Mouse (Mus musculus): Measurements from ENCODE around the gene Afap1l2. TPM values are rescaled to one million over a fixed set of nuclear protein-coding genes. Genes with fewer than 3 reads are reported as not detected.
A peak's percentile ranks its signal among the peaks of the same experiment; 100 is the strongest.

Gene Afap1l2
- polyA plus RNA-seq, 1 experiment = 2.3 TPM

DNA sequence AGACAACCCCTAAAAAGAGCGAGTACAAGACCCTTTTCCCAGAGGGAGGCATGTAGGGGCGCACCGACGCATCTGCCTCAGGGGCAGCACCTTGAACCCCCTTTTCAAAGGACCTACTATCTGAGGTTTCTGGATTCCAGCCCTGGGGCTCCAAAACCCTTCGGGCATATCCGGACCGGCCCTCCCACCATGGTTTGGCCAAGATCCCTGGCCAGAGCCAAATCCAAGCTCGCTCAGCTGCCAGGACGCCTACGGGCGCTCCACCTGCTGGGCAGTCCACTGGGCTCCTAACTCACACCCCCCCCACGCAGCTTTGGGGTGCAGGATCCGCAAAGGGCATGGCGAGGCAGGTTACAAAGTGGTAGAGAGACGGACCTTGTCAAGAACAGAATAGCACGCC is 737 bp downstream of the Afap1l2 start:
- Histone ChIP-seq H3K27me3 (ENCODE audit: control insufficient read depth, insufficient read depth, low read length) (peaks cover 20% of the 10 kb centered on the region), H3K4me1 (ENCODE audit: control insufficient read depth, insufficient read depth, insufficient read length, low read length) (peaks cover 3% of the 10 kb centered on the region; the same call in 1 of the 2 replicates), H3K27ac (ENCODE audit: insufficient read depth, low read depth, low read length) (no peak overlapping the region), H3K4me3 (ENCODE audit: low read depth, low read length) (peak overlapping the region; percentile 64), H3K36me3 (ENCODE audit: control insufficient read depth, insufficient read depth, low read length) (no peaks in the 10 kb centered on the region)
- TF ChIP-seq POLR2A (IDR thresholded peaks at IDR 0.05; ENCODE audit: low read depth, low read length) (no peak), CTCF (IDR thresholded peaks at IDR 0.05; ENCODE audit: extremely low read depth, insufficient read length, insufficient replicate concordance, low read depth, low read length) (no peak)
- 70% methylated on average over 16 of the region's 16 CpGs for WGBS

DNA sequence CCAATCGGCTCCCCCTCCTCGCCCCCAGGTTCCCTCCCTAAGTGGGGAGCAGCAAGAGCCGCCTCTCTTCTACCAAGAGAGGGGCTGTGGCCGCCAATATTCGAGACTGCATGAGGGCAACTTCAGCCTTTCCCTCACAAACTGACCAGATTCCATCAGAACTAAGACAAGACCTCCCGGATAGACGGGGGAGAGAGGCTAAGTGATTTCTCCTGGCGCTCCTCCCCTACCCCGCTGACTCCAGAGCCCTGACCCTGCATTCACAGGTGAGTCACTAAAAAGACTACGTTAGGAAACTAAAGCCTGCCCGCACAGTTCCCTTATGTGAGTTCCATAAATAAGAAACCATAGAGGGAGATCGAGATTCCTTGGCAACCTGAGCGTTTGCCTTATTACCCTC is 1.2 kb downstream of the Afap1l2 start:
- TF ChIP-seq CTCF (IDR thresholded peaks at IDR 0.05; ENCODE audit: extremely low read depth, insufficient read length, insufficient replicate concordance, low read depth, low read length) (no peak), POLR2A (IDR thresholded peaks at IDR 0.05; ENCODE audit: low read depth, low read length) (no peak)
- Histone ChIP-seq H3K4me1 (ENCODE audit: control insufficient read depth, insufficient read depth, insufficient read length, low read length) (peaks cover 3% of the 10 kb centered on the region; the same call in 1 of the 2 replicates), H3K27ac (ENCODE audit: insufficient read depth, low read depth, low read length) (no peak overlapping the region), H3K4me3 (ENCODE audit: low read depth, low read length) (peak overlapping the region; percentile 28), H3K36me3 (ENCODE audit: control insufficient read depth, insufficient read depth, low read length) (no peaks in the 10 kb centered on the region), H3K27me3 (ENCODE audit: control insufficient read depth, insufficient read depth, low read length) (peaks cover 20% of the 10 kb centered on the region)
- WGBS = 54% methylated on average over 13 of the region's 13 CpGs

DNA sequence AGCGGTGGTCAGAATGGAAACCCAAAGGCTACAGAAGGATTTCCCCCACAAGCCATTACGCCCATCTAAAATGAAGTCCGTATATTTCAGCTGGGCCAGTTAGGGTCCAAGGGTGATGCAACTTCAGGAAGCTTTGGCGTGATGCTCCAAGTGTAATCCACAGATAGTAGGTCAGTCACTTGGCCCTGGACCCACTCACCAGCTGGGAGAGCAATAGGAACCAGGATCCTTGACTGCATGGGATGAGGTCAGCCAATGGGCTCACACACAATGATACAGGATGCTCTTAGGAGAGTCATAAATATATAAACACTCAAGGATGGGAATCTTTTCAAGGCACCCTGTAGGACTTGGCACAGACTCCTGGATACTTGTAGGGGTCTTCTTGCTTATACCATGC is 3.0 kb downstream of the Afap1l2 start:
- TF ChIP-seq POLR2A (IDR thresholded peaks at IDR 0.05; ENCODE audit: low read depth, low read length) (no peak), CTCF (IDR thresholded peaks at IDR 0.05; ENCODE audit: extremely low read depth, insufficient read length, insufficient replicate concordance, low read depth, low read length) (no peak)
- H3K27ac ChIP-seq (ENCODE audit: insufficient read depth, low read depth, low read length) = no peak overlapping the region
- WGBS = 76% methylated on average over 4 of the region's 4 CpGs

DNA sequence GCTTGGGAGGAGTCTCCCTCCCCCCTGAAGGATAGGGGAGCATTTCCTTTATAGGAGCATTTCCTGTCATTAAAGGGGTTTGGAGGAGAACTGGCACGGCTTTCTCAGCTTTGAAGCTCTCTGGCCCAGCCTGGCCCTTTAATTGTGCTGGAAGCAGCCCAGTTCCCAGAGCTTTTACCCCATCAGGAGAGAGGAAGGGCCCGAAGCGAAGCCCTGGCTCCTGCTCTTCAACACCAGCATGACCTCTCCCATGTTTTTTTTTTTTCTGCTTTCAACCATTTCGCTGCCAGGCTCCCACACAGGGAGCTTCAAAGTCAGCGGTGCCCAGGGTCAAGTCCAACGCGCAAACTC is 4.6 kb downstream of the Afap1l2 start:
- H3K4me1 ChIP-seq (ENCODE audit: control insufficient read depth, insufficient read depth, insufficient read length, low read length) = peaks cover 3% of the 10 kb centered on the region; the same call in 1 of the 2 replicates
- TF ChIP-seq POLR2A (IDR thresholded peaks at IDR 0.05; ENCODE audit: low read depth, low read length) (no peak), CTCF (IDR thresholded peaks at IDR 0.05; ENCODE audit: extremely low read depth, insufficient read length, insufficient replicate concordance, low read depth, low read length) (no peak)
- H3K27ac ChIP-seq (ENCODE audit: insufficient read depth, low read depth, low read length) = no peak overlapping the region
- no peaks in the 10 kb centered on the region for H3K36me3 ChIP-seq (ENCODE audit: control insufficient read depth, insufficient read depth, low read length)
- peaks cover 17% of the 10 kb centered on the region for H3K27me3 ChIP-seq (ENCODE audit: control insufficient read depth, insufficient read depth, low read length)
- H3K4me3 ChIP-seq (ENCODE audit: low read depth, low read length) = no peak overlapping the region
- WGBS = 38% methylated on average over 7 of the region's 7 CpGs

More for the DNA sequence above, 3.0 kb downstream of the Afap1l2 start:
- peaks cover 3% of the 10 kb centered on the region; the same call in 1 of the 2 replicates for H3K4me1 ChIP-seq (ENCODE audit: control insufficient read depth, insufficient read depth, insufficient read length, low read length)
- H3K4me3 ChIP-seq (ENCODE audit: low read depth, low read length) = no peak overlapping the region
- H3K27me3 ChIP-seq (ENCODE audit: control insufficient read depth, insufficient read depth, low read length) = peaks cover 20% of the 10 kb centered on the region
- H3K36me3 ChIP-seq (ENCODE audit: control insufficient read depth, insufficient read depth, low read length) = no peaks in the 10 kb centered on the region

DNA sequence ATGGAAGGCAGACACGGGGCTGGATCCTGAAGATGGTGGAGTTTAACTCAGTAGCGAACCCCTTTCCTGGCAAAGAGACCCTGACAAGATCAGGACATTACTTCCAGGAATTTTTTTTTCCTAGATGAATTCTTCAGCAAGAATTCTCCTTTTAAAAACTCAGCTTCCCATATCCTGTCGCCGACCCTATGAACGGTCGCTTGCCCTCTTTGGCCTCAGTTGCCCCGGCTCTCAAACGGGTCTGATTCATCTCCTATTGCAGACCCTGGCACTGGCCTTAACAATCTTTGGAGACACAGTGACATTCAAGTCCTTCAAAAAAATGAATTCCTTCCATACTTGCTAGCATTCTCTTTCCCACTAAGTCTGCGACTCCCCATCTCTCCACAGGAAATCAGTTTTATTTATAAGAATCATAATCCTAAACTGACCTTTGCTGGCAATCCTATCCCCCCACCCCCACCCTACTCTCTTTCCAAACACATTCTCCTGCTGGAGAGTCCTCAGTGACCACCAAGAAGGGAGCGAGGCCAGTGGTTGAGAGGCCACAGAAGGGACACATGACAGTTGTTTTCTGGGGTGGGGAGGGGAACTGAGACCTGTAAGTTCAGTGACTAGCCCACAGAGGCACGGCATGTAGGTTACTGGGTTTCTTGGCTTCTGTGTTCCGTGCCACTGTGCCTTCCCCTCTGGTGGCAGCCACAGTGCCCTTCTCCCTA is 5.1 kb downstream of the Afap1l2 start:
- TF ChIP-seq CTCF (IDR thresholded peaks at IDR 0.05; ENCODE audit: extremely low read depth, insufficient read length, insufficient replicate concordance, low read depth, low read length) (no peak), POLR2A (IDR thresholded peaks at IDR 0.05; ENCODE audit: low read depth, low read length) (no peak)
- no peak overlapping the region for H3K27ac ChIP-seq (ENCODE audit: insufficient read depth, low read depth, low read length)
- H3K4me1 ChIP-seq (ENCODE audit: control insufficient read depth, insufficient read depth, insufficient read length, low read length) = peaks cover 1% of the 10 kb centered on the region; the same call in 1 of the 2 replicates
- peaks cover 12% of the 10 kb centered on the region for H3K27me3 ChIP-seq (ENCODE audit: control insufficient read depth, insufficient read depth, low read length)
- H3K4me3 ChIP-seq (ENCODE audit: low read depth, low read length) = no peak overlapping the region
- no peaks in the 10 kb centered on the region for H3K36me3 ChIP-seq (ENCODE audit: control insufficient read depth, insufficient read depth, low read length)
- WGBS = 76% methylated on average over 12 of the region's 12 CpGs

DNA sequence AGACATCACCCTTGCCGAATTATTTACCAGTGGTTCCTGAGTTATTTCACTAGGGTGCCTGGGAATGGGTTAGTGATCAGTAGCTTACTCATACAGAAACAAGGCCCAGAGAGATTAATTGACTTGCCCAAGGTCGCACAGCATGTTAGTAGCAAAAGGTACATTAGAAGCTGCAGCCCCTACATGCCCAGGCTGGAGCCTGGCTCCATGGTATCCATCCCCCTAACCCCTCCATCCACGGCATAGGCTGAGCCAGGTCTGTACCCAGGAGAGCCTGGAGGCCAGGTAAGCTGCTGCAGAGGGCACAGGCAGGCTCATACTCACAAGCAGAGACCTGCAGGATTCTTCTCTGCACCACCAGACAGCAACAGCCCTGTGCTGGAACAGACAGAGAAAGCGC is 6.1 kb downstream of the Afap1l2 start:
- Histone ChIP-seq H3K4me1 (ENCODE audit: control insufficient read depth, insufficient read depth, insufficient read length, low read length) (no peaks in the 10 kb centered on the region; the same call in 1 of the 2 replicates), H3K36me3 (ENCODE audit: control insufficient read depth, insufficient read depth, low read length) (no peaks in the 10 kb centered on the region), H3K4me3 (ENCODE audit: low read depth, low read length) (no peak overlapping the region), H3K27ac (ENCODE audit: insufficient read depth, low read depth, low read length) (no peak overlapping the region), H3K27me3 (ENCODE audit: control insufficient read depth, insufficient read depth, low read length) (peaks cover 4% of the 10 kb centered on the region; the same call in 1 of the 2 replicates)
- no peak for TF ChIP-seq CTCF (IDR thresholded peaks at IDR 0.05; ENCODE audit: extremely low read depth, insufficient read length, insufficient replicate concordance, low read depth, low read length)
- no peak for TF ChIP-seq POLR2A (IDR thresholded peaks at IDR 0.05; ENCODE audit: low read depth, low read length)
- WGBS = 83% methylated on average over 4 of the region's 4 CpGs

DNA sequence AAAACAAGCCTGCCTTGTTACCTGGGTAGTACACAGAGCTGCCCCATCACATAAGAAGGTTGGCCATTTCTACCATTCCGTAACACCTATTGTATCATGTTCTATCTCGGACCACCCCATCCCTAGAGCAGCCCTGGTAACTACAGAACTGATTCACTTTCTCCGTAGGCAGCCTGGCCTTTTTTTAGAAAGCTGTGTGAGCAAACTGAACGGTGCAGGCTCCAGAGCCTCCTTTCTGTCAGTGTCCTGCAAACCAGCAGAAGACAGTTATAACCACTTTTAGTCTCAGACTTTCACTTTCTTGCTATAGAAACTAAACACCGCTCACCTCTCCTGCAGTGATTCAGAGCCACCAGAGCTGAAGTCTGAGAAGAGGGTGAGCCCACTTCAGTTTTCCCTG is 7.4 kb downstream of the Afap1l2 start:
- Histone ChIP-seq H3K36me3 (ENCODE audit: control insufficient read depth, insufficient read depth, low read length) (no peaks in the 10 kb centered on the region), H3K4me3 (ENCODE audit: low read depth, low read length) (no peak overlapping the region), H3K27ac (ENCODE audit: insufficient read depth, low read depth, low read length) (no peak overlapping the region), H3K27me3 (ENCODE audit: control insufficient read depth, insufficient read depth, low read length) (no peaks in the 10 kb centered on the region; the same call in 1 of the 2 replicates), H3K4me1 (ENCODE audit: control insufficient read depth, insufficient read depth, insufficient read length, low read length) (no peaks in the 10 kb centered on the region; the same call in 1 of the 2 replicates)
- TF ChIP-seq POLR2A (IDR thresholded peaks at IDR 0.05; ENCODE audit: low read depth, low read length) = no peak
- no peak for TF ChIP-seq CTCF (IDR thresholded peaks at IDR 0.05; ENCODE audit: extremely low read depth, insufficient read length, insufficient replicate concordance, low read depth, low read length)
- 87% methylated on average over 5 of the region's 5 CpGs for WGBS

Data from small intestine, adult 2 months (tissue).